Mouse (Mus musculus) c-Kit-positive CD71-negative TER-119-negative erythroid progenitor cells, embryonic 14.5 days (primary cell): ENCODE results near the gene Cox20.
A peak's percentile ranks its signal among the peaks of the same experiment; 100 is the strongest.
"Not testable (repeated sequence)": the region's sequence is repeated elsewhere in the genome, so short reads cannot be mapped to it uniquely, and the experiment has no call there.

Experiments used
- DNase-seq: peaks from one replicate; pipeline ENCODE4 v3.0.0-alpha.2; 2013; ENCODE audit warnings: low read depth

Cox20 gene

DNA sequence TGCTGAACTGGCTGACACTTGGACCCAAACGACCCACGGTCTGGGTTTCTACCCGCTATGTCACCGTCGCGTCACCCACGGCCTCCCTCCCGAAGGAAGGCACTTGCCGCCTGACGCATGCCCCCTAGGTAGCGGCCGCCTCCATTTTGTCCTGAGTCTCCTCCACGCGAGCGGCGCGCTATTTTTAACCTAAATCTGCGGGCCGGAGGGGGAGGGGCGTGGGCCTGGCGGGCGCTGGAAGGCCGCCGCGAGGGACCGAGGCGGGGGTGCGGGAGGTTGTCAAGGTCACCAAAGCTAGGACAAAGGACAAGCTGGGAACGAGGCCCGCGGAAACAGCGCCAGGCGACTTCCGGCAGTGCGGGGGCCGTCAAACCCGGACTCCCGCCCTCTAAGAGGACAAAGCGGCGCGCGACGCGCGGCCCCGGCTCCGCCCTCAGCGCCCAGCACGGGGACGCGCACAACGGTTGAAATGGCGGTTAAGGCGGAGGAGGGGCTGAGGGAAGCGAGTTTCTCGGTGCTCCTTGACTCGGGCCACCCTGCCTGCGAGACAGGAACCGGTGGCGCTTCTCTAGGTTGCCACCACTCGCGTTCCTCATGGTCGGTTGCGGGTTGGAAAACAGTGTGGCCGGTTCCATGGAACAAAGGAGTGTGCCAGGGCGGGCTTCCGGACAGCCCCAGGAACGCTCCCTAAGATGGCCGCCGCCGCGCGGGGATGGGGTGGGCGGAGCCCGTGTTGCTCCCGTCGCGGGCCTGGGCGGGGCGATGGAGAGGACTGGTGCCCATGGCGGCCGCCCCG lies at the start of gene Cox20:
Gene Cox20 (plus strand): TSS at position 742 of the 796 bp plus-strand sequence.
- peak; percentile 89 for DNase-seq

- no peak for DNase-seq
Measured at GRCm38 (mm10) chr1:178270635-178271034, 48.3 kb upstream of the Cox20 start.

GRCm38 (mm10) chr1:178275174-178275730 lies 43.7 kb upstream of the Cox20 start:
- DNase-seq, result no peak

DNA sequence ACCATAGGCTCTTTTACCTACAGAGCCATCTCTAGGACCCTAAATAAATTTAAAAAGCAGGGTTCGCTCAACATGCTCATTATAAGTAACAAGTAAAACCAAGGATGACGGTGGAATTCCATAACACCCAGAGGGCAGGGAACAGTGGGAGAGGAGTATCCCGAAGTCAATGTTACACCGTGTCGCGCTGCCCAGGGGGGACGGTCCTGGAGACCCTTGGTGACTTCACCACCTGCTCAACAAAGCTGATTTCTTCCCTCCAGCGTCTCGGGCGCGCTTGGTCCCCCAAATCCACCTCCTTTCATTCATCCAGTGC lies 43.2 kb upstream of the Cox20 start:
- DNase-seq, result no peak

DNA sequence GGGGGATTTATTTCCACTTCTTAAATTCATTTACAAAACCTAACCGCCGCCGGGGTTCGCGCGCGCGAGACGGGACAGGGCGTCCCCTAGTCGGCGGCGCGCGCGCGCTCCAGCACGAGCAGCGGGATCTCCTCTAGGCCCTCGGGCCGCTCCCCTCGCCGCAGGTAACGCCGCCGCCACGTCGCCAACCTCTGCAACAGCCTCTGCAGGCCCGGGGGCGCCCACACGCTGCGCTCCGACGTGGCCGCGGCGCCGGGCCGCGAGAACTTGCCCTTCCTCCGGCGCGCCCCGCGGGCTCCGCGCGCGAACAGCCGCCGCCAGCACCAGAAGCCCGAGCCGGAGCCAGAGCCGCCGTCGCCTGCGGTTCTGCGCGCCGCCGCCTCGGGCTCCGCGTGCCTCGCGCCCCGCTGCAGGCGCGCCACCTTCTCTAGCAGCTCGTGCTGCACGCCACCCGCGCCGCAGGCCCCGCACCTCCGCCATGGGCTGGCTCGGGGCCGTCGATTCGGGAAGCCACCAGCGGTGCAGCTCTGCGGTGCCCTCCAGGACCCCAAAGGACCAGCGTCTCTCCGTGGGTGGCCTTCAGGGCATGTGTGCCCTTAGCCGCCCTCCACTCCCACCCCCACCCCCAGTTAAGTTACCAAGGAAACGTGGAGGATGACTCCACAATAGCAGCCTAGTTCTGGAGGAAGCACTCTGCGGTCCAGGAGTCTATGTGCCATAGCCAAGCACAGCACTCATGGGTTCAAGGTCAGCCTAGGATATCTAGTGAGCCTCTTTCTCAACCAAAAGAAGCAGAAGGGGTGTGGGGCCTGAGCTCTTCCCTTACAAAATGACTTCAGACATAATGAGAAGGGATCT lies 42.6 kb upstream of the Cox20 start:
- no peak for DNase-seq

DNA sequence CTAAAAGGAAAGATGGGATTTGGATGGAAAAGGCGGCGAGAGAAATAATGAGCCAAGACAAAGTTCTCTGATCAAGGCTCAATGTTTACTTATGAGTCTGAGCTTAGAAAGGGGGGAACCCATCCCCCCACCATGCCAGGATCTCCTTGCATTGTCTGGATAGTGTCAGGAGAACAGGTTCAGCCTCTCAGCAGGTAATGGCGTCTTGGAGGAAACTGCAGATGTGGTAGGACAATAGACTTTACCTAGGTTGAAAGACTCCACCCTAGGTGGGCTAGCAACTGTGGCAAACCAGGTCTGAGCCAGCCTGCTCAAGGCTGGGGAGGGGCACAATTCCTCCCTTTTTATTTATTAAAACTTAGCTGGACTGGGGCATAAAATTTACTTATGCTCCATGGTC lies 35.6 kb upstream of the Cox20 start:
- not testable (repeated sequence) for DNase-seq

- DNase-seq, result no peak
Measured at GRCm38 (mm10) chr1:178283946-178284720, 34.8 kb upstream of the Cox20 start.

DNA sequence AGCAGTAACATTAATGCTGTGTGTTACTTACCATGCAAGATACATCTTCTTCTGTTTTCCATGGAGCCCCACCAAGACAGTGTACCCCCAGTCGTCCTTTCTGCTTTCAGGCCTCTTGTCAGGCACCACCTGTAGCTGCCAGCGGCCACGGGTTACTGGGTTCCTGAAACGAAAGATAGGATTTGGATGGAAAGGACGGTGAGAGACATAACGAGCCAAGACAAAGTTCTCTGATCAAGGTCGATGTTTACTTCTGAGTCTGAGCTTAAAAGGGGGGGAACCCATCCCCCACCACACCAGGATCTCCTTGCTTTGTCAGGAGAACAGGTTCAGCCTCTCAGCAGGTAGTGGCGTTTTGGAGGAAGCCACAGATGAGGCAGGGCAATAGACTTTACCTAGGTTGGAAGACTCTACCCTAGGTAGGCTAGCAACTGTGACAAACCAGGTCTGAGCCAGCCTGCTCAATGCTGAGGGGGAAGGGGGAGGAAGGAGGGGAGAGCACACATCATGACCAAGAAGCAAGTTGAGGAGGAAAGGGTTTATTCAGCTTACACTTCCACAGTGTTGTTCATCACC lies 31.2 kb upstream of the Cox20 start:
- no peak for DNase-seq

DNA sequence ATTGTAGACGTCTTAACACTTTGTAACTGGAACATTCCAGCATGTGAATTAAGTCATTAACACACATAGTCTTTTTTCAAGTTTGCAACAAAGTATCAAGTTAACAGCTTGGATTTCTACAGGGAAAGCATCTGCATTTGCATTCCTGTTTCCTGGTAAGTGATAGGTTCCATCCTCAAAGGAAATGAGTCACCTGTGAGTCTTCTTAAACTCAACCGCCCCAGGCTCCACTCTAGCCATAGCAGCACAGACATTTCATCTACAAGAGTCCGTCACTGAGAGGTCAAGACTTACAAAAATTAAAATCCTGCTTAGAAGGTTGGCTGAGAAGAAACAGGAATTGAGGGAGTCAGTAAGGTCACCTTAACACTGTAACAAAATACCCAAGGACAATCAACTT lies 27.2 kb upstream of the Cox20 start:
- no peak for DNase-seq

GRCm38 (mm10) chr1:178294051-178294450 lies 24.9 kb upstream of the Cox20 start:
- DNase-seq, result no peak

DNA sequence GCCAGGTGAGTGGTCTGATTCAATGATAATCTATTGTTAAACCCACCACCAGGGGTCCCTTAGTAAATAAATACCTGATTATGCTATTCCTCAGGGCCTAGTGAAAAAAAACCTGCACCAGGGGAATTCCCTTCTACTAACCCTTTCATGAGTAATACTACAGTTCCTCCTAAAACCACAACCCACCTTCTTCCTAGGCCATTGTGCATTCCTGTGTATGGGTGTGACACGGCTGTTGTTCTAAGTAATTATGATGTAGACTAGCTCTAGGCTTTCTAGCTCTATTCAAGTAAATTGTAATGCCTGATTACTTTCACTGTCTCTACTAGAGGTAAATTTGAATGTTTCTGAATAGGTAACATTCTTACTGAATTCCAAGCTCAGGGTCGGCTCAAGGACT lies 17.7 kb upstream of the Cox20 start:
- DNase-seq, result not testable (repeated sequence)

DNA sequence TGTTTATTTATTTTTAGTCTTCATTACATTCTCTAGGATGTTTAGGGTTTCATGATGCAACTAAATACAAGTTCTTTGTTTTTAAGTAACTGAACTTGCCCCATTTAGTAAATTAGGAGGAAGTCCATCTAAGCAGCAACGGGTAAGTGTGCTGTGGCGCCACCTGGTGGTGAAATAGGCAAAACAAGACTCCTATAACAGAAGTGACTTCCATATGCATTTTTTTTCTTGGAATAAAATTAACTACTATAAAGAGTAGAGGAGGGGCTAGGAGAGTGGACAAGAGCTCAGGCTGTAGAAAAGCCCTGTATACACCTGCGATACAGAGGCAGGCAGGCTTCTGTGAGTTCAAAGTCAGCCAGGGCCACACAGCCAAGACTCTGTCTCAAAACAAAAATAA lies 15.5 kb upstream of the Cox20 start:
- peak; percentile 68 for DNase-seq

DNA sequence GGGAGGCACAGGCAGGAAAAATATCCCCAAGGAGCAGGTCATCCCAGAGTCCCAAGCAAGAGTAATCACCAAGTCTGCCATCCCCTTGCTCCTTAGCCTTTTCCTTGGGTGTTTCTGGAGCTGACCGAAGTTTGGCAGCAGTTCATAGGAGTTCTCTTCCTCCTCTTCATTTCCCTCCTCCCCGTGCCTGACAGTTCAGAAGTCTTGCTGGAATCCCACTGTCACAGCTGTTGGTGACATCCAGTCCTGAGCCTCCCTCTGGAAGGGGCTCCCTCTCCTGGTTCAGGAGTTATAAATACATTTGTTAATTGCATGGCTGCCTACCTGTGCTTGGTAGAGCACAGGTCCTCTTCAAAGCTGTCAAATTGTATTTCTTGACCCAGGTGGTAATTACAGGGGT lies 9.4 kb upstream of the Cox20 start:
- DNase-seq, result no peak

GRCm38 (mm10) chr1:178310128-178310527 lies 8.8 kb upstream of the Cox20 start:
- DNase-seq, result no peak

GRCm38 (mm10) chr1:178313039-178313597 lies 5.8 kb upstream of the Cox20 start:
- no peak for DNase-seq

GRCm38 (mm10) chr1:178314236-178314635 lies 4.7 kb upstream of the Cox20 start:
- DNase-seq, result no peak

DNA sequence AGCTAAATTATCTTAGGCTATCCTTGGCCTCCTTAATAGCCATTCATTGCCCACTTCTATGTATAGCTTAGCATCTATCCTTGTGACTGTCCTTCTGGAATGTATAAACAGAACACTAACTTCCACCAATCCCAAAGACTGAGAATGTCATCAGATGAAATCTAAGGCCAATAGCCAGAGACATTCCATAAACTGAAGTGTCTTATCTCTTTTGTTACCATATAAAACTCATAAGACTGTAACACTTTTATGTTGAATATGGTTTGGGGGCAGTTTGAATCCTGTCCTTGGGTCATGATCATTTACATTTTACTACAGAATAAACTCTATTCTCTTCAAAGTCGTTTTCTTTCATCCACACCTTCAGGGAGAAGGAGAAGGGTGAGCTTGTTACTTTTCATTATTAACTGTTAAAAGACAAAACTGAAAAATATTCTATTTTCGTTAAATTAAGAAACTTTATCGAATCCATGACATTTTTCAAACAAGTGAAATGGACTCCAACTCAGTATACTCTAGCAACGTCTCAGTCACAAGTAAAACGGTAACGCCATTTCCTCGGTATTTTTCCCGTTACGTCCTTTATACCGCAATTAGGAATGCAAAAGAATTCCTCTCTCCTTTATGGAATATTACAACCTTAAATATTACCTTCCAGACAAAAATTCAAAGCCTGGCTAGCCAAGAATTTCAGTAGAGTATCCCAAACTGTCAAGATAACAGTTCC lies 1.5 kb upstream of the Cox20 start:
- DNase-seq, result no peak

DNA sequence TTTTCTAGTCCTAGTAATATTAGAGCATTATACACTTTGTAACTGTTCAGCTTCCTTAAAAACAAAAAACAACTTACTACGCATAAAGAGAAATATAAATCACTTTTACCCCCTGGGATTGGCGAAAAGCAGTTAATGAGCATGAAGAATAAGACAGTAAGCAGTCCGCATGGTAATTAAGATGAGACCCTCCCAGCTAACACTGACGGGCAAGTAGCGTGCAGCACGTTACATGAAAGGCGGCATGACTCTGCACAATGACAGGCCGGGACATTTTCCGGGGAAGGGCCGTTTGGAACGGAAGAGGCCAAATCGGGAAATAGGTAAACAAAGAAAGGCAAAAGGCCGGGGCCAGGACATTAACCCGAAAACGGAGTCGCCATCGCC lies 935 bp upstream of the Cox20 start:
- DNase-seq, result peak; percentile 67

DNA sequence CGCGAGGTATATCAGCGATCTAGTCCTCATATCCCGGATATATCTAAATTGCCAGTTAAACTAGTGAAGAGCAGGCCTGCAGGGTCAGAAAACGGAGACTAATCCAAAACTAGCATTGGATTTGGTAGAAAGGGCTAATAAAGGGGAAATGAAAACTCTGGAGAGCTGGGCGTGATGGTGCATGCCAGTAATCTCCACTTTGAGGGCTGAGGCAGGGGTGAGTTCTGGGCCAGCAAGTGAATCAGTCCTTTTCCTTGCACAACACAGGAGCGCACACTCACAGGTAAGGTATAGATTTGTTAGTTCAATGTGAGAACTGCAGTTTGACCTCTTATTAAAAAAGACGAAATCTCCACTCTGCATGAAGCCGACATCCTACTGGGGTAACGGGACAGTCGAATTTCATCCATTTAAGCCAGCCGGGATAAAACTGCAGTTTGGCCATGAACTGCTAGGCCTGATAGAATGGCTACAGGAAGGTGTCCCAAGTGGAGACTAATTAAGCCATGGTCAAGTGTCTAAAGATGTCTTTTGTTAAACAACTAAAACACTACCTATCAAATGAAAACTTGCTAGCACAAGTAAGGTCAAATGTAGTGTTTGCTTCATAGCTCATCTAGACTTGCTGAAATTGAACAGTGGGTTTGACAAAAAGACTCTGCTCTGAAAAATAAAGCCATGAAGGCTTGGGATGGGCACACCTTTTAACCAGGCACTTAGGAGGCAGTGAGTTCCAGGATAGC lies 536 bp downstream of the Cox20 start:
- no peak for DNase-seq

DNA sequence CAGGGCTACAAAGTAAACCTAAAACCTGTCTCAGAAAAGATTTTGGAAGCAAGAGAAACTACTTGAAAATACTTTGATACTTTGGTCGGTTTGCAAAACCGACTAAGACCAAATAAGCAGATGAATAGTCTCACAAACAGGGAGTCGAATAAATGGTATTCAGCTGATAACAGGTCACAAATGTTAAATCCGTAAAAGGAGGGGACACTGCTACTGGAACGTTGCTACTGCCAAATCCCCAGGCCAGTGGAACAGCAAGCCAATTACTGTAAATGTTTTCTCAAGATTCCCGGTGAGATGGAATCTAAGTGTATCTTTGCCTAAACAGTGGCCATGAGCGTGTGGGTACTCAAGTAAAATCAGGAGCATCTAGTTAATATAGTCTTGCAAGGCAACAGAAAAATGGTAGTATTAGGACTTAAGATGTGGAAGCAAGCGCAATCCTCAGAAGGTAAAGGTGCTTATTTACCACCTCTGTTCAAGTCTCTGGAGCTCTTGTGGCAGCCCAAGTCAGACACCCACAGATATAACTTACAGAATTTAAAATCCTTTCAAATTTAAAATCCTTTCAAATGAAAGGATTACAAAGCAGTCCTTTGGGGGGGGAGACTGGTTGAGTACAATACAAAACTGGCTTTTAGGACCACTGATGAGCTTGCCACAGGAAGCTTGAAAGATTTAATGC lies 1.2 kb downstream of the Cox20 start:
- no peak for DNase-seq
